Mouse (Mus musculus): ENCODE measurements around the gene Eif3m. TPM values are rescaled to one million over a fixed set of nuclear protein-coding genes. Genes with fewer than 3 reads are reported as not detected.
A peak's percentile ranks its signal among the peaks of the same experiment; 100 is the strongest.
"Not testable (repeated sequence)": the region's sequence is repeated elsewhere in the genome, so short reads cannot be mapped to it uniquely, and the experiment has no call there.

Gene Eif3m
- polyA plus RNA-seq, 1 experiment: 147 TPM

GRCm38 (mm10) chr2:105025610-105026009 is 8.7 kb upstream of the Eif3m start:
- H3K27ac ChIP-seq (replicated peaks; ENCODE audit: low read depth, low read length); H3K4me3 ChIP-seq (ENCODE audit: insufficient read depth, low read depth, low read length); H3K4me1 ChIP-seq (ENCODE audit: control insufficient read depth, insufficient read depth, insufficient read length, low read length): not testable (repeated sequence)

- H3K27ac ChIP-seq (replicated peaks; ENCODE audit: low read depth, low read length): no peak overlapping the region
Observed at GRCm38 (mm10) chr2:105023815-105024214, 6.9 kb upstream of the Eif3m start.

GRCm38 (mm10) chr2:105023031-105023615 is 6.2 kb upstream of the Eif3m start:
- Histone ChIP-seq H3K4me3 (ENCODE audit: insufficient read depth, low read depth, low read length) (no peak overlapping the region), H3K27ac (replicated peaks; ENCODE audit: low read depth, low read length) (no peak overlapping the region), H3K4me1 (ENCODE audit: control insufficient read depth, insufficient read depth, insufficient read length, low read length) (no peaks in the 10 kb centered on the region)

More at GRCm38 (mm10) chr2:105023815-105024214, 6.9 kb upstream of the Eif3m start:
- Histone ChIP-seq H3K4me1 (ENCODE audit: control insufficient read depth, insufficient read depth, insufficient read length, low read length) (no peaks in the 10 kb centered on the region), H3K4me3 (ENCODE audit: insufficient read depth, low read depth, low read length) (no peak overlapping the region)

GRCm38 (mm10) chr2:105021836-105022235 is 5.0 kb upstream of the Eif3m start:
- H3K4me1 ChIP-seq (ENCODE audit: control insufficient read depth, insufficient read depth, insufficient read length, low read length): no peaks in the 10 kb centered on the region
- no peak overlapping the region for H3K4me3 ChIP-seq (ENCODE audit: insufficient read depth, low read depth, low read length)
- H3K27ac ChIP-seq (replicated peaks; ENCODE audit: low read depth, low read length): no peak overlapping the region

DNA sequence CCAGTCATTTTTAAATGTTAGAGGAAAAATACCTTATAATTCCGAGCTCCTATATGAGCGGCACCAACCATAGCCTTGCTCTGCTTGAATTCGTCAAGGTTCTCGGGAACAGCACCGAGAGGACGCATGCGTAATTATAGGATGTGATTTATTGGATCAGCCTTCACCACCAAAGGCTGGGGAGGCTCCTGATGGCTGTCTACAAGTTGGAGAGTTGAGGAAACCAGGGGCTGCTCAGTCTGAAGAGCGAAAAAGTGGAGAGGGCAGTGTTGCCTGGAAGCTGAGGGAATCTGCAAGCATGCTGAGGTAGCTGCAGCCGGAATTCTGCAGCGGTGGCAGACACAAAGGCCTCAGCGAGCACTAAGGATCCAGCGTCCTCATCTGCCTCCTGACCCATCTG is 4.4 kb upstream of the Eif3m start:
- Histone ChIP-seq H3K27ac (replicated peaks; ENCODE audit: low read depth, low read length) (no peak overlapping the region), H3K4me1 (ENCODE audit: control insufficient read depth, insufficient read depth, insufficient read length, low read length) (no peaks in the 10 kb centered on the region), H3K4me3 (ENCODE audit: insufficient read depth, low read depth, low read length) (no peak overlapping the region)

- no peak overlapping the region for H3K4me3 ChIP-seq (ENCODE audit: insufficient read depth, low read depth, low read length)
- H3K4me1 ChIP-seq (ENCODE audit: control insufficient read depth, insufficient read depth, insufficient read length, low read length): peaks cover 3% of the 10 kb centered on the region; the same call in 1 of the 2 replicates
- no peak overlapping the region for H3K27ac ChIP-seq (replicated peaks; ENCODE audit: low read depth, low read length)
Observed at GRCm38 (mm10) chr2:105019457-105019856, 2.6 kb upstream of the Eif3m start.

DNA sequence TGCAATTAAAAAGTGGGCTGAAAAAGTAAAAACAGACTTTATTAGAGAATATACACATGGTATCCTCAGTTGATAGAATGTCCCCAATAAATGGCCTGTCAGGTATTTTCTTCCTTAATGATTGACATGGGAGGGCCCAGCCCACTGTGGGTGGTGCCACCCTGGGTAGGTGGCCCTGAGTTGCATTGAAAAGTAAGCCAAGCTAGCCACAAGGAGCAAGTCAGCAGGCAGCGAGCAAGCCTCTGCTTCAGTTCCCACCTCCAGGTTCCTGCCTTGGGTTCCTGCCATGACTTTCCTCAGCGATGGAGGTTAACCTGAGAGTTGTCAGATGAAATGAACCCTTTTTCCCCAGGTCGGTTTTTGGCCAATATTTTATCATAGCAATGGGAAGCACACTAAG is 922 bp upstream of the Eif3m start:
- Histone ChIP-seq H3K4me1 (ENCODE audit: control insufficient read depth, insufficient read depth, insufficient read length, low read length) (peaks cover 3% of the 10 kb centered on the region; the same call in 1 of the 2 replicates), H3K27ac (replicated peaks; ENCODE audit: low read depth, low read length) (no peak overlapping the region), H3K4me3 (ENCODE audit: insufficient read depth, low read depth, low read length) (no peak overlapping the region)

- peak overlapping the region; percentile 98 for H3K4me3 ChIP-seq (ENCODE audit: insufficient read depth, low read depth, low read length)
- H3K27ac ChIP-seq (replicated peaks; ENCODE audit: low read depth, low read length): peak overlapping the region; percentile 78
- peaks cover 3% of the 10 kb centered on the region; the same call in 1 of the 2 replicates for H3K4me1 ChIP-seq (ENCODE audit: control insufficient read depth, insufficient read depth, insufficient read length, low read length)
Observed at GRCm38 (mm10) chr2:105016192-105016966, 501 bp downstream of the Eif3m start.

- no peaks in the 10 kb centered on the region for H3K4me1 ChIP-seq (ENCODE audit: control insufficient read depth, insufficient read depth, insufficient read length, low read length)
- H3K27ac ChIP-seq (replicated peaks; ENCODE audit: low read depth, low read length): no peak overlapping the region
- no peak overlapping the region for H3K4me3 ChIP-seq (ENCODE audit: insufficient read depth, low read depth, low read length)
Observed at GRCm38 (mm10) chr2:105007236-105007635, 9.6 kb downstream of the Eif3m start.

GRCm38 (mm10) chr2:104996201-104996600 is 20.7 kb downstream of the Eif3m start:
- no peaks in the 10 kb centered on the region for H3K4me1 ChIP-seq (ENCODE audit: control insufficient read depth, insufficient read depth, insufficient read length, low read length)
- H3K4me3 ChIP-seq (ENCODE audit: insufficient read depth, low read depth, low read length): no peak overlapping the region
- H3K27ac ChIP-seq (replicated peaks; ENCODE audit: low read depth, low read length): no peak overlapping the region

DNA sequence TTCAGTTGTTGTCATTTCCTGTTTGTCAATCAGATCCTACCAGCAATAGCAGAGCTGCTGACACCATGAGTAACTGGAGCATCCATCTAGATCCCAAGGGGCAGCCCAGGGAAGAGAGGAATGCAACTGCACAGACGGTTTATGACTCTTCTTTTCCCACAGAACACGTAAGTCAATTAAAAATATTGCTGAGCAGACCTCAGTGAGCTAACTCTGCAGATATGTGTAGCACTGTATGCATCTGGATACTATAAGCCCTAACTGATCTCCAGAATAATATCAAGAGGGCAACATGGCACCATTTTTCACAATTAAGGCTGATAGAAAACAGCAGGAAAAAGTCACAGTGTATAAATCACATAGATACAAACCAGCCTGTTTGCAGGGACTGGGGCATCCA is 22.4 kb downstream of the Eif3m start:
- no peaks in the 10 kb centered on the region for H3K4me1 ChIP-seq (ENCODE audit: control insufficient read depth, insufficient read depth, insufficient read length, low read length)
- no peak overlapping the region for H3K4me3 ChIP-seq (ENCODE audit: insufficient read depth, low read depth, low read length)
- no peak overlapping the region for H3K27ac ChIP-seq (replicated peaks; ENCODE audit: low read depth, low read length)

- H3K27ac ChIP-seq (replicated peaks; ENCODE audit: low read depth, low read length): no peak overlapping the region
Observed at GRCm38 (mm10) chr2:104988974-104989373, 27.9 kb downstream of the Eif3m start.

GRCm38 (mm10) chr2:104985796-104986195 is 31.1 kb downstream of the Eif3m start:
- Histone ChIP-seq H3K4me3 (ENCODE audit: insufficient read depth, low read depth, low read length) (no peak overlapping the region), H3K27ac (replicated peaks; ENCODE audit: low read depth, low read length) (no peak overlapping the region), H3K4me1 (ENCODE audit: control insufficient read depth, insufficient read depth, insufficient read length, low read length) (no peaks in the 10 kb centered on the region)

More at GRCm38 (mm10) chr2:104988974-104989373, 27.9 kb downstream of the Eif3m start:
- Histone ChIP-seq H3K4me3 (ENCODE audit: insufficient read depth, low read depth, low read length) (no peak overlapping the region), H3K4me1 (ENCODE audit: control insufficient read depth, insufficient read depth, insufficient read length, low read length) (no peaks in the 10 kb centered on the region)

DNA sequence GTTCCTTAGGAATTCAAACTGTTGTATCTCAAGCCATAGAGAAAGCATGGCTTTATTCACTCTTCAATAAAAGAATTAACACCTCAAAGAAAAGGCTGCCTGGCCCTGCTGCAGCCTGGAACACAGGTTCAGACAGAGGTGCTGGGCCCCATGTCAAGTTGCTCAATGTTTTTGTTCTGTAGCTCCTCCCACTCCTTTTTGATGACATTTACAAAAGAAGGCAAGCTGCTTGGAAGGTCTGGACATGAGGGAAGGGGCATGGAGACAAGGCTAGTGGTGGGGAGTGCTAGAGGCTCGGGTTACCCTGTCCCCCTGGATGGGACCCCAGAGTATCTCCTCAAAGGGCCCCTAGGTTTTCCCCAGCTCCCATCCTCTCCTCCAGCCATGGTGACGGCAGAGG is 35.2 kb downstream of the Eif3m start:
- Histone ChIP-seq H3K27ac (replicated peaks; ENCODE audit: low read depth, low read length) (no peak overlapping the region), H3K4me3 (ENCODE audit: insufficient read depth, low read depth, low read length) (no peak overlapping the region), H3K4me1 (ENCODE audit: control insufficient read depth, insufficient read depth, insufficient read length, low read length) (no peaks in the 10 kb centered on the region)

DNA sequence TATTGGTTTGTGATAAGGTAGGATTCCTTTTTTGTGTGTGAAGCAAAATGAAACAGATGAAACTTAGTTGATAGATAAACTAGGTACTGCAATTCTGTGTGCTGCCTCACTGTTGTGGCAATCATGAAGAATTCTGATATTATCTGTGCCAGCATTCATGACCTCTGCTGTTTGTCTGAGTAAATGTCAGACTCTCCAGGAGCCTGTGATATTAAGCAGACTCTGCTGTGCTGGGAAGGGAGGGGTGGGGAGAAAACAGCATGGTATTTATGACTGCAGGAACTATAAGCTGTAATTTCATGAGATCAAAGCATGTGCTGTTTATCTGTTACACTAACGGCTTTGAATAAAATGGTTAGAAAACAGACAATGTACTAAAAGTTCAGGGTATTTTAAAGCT is 52.4 kb downstream of the Eif3m start:
- Histone ChIP-seq H3K4me1 (ENCODE audit: control insufficient read depth, insufficient read depth, insufficient read length, low read length) (no peaks in the 10 kb centered on the region), H3K27ac (replicated peaks; ENCODE audit: low read depth, low read length) (no peak overlapping the region), H3K4me3 (ENCODE audit: insufficient read depth, low read depth, low read length) (no peak overlapping the region)
